Mouse (Mus musculus) retina, postnatal 7 days (tissue): ENCODE data around the gene Tas2r143.

Experiments
- DNase-seq: peaks from one replicate; pipeline ENCODE4 v3.0.0-alpha.2; 2012; ENCODE audit warnings: low read depth, low spot score

The Tas2r143 gene

DNA sequence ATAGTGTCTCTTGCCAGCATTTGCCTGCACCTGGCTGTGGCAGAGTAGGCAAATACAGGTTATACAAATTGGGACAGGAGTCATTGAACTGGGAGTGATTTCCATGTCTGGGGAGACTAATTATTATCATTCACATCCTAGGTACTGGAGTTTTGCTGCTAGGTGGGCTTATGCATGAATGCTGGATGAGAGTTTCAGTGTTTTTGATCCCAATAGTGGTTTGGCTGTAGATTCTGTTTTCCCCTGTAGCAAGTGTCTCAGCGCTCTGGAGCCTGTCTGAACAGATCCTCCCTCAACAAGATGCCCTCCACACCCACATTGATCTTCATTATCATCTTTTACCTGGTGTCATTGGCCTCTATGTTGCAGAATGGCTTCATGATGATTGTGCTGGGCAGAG is at the start of gene Tas2r143:
Tas2r143 (plus strand) TSS at position 301 of the 400 bp plus-strand sequence.
- no peak for DNase-seq

GRCm38 (mm10) chr6:42350968-42351775 is 48.9 kb upstream of the Tas2r143 start:
- DNase-seq, result no peak

- DNase-seq, result no peak
These were observed 48.1 kb upstream of the Tas2r143 start for GRCm38 (mm10) chr6:42351776-42352485.

- no peak for DNase-seq
These were observed 47.6 kb upstream of the Tas2r143 start for GRCm38 (mm10) chr6:42352486-42352846.

GRCm38 (mm10) chr6:42353180-42353579 is 46.9 kb upstream of the Tas2r143 start:
- no peak for DNase-seq

GRCm38 (mm10) chr6:42354076-42355019 is 45.7 kb upstream of the Tas2r143 start:
- DNase-seq, result no peak

DNA sequence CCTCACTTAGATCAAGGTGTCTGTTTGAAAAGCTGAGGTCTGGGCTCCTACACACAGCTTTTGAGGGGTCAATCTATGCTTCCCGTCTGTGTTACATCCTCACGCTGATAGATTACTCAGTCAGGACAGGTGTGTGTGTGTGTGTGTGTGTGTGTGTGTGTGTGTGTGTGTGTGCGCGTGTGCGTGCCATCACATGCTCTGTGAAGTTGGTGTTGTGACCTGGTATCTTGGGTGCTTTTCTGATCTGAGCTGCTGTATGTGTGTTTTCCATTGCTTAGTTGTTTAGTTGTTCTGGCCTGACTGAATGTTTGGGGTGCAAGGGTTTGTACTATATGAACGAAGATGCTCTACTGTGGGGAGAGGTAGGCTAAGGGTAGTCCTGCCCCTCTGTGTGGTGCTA is 44.7 kb upstream of the Tas2r143 start:
- DNase-seq, result no peak

- no peak for DNase-seq
These were observed 44.0 kb upstream of the Tas2r143 start for GRCm38 (mm10) chr6:42355794-42356600.

DNA sequence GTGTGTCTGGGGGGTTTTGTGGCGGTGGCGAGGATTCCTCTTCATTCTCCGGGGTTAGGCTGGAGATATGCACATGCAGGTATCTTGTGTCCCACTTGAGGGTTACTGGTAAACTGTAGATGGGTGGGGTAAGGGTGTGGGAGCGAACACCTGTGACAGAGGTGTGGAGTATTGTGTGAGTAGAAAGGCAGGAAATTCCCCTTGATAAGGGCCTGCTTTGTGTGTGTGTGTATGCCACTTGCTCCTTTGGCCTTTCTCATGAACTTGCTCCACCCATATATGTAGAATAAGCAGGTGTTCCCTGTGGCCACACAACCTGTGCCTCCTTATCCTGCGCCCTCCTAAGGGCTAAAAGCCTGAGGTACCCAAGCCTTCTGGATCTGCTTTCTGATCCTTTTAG is 43.1 kb upstream of the Tas2r143 start:
- DNase-seq, result no peak

DNA sequence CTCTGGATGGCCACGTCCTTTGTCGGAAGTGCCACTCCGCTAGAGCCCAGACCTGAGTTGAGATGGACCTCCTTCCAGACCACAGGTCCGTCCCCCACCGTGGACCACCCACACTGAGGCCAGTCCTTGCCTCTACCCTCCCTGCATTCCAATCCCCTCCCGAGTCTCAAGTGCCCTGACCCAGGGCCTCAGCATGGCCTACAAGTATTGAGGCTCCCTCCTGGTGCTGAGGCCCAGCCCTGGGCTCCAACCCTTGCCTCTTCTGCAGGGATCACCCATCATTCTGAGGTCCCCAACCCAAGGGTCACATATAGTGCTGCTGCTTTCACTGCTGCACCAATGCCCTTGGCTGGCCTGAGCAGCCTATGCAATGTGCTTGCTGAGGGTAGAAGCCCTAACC is 42.1 kb upstream of the Tas2r143 start:
- no peak for DNase-seq

DNA sequence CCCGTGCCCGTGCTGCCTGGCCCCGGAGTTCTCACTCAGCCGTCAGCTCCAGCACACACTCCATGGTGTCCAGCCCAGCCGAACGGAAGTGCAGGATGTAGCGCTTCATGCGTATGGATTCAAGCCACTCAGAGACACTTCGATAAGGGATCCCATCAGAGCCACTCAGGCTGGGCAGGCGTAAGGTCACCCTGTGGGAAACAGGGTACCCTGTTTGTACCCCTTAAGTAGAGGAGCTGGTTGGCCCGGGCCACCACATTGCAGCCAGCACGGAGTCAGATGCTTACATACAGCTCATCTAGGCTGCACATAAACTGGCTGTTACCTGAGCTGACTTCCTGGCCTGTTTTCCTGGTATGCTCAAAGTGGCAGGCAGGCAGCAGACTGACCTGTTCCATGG is 41.1 kb upstream of the Tas2r143 start:
- DNase-seq, result no peak

DNA sequence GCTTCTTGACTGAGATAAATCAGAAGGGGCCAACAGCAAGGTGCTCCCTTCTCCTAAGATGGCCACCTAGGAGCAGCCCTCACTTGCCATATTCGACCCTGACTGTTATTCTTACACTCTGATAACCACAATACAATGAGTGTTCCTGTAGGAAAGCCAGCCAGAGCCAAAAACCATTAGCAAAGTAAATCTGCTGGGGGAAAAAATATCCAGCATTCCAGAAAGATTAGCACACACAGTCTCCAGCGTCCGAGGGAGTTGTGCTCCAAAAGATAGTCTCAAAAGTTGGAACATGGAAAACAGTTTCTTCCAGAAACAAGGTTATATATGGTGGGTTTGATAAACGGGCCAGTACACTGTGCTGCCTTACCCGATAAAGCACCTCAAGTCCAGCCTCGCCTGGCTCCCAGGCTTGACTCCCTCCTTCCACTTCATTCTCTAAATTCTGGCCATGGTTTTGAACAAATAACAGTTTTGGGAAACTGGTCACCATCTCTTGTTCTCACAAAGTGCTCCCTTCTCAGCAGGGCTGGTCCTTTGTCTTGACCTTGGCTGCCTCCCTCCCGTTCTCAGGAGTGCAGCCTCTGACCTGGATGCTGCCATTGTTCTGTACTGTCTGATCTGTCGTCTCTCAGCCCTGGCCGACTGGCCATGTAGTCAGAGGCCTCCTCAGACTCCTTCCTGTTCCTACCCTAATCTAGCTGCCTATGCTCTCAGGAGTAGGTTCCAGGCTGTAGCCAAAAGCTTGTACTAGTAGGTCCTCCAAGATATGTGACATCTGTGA is 40.5 kb upstream of the Tas2r143 start:
- no peak for DNase-seq

- no peak for DNase-seq
These were observed 39.7 kb upstream of the Tas2r143 start for GRCm38 (mm10) chr6:42360231-42360840.

- no peak for DNase-seq
These were observed 38.8 kb upstream of the Tas2r143 start for GRCm38 (mm10) chr6:42361041-42361895.

DNA sequence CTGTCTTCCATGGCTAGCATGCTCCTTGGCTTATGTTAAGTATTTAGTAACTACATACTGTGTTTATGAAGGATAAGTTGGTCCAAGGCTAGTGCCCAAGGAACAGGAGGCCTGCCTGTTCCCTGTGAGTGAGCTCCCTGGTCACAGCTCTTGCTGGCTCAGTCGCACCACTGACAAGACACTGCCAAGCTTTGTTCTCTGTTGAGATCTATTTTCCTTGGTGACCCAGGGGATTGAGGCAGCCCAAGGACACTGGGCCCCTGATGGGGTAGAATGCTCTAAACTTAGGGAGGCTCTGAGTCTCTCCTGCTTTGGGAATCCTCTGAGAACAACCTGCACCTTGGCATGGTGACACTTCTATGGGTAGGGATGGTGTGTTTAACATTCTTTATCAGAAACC is 38.0 kb upstream of the Tas2r143 start:
- no peak for DNase-seq

GRCm38 (mm10) chr6:42362497-42362896 is 37.5 kb upstream of the Tas2r143 start:
- DNase-seq, result no peak

DNA sequence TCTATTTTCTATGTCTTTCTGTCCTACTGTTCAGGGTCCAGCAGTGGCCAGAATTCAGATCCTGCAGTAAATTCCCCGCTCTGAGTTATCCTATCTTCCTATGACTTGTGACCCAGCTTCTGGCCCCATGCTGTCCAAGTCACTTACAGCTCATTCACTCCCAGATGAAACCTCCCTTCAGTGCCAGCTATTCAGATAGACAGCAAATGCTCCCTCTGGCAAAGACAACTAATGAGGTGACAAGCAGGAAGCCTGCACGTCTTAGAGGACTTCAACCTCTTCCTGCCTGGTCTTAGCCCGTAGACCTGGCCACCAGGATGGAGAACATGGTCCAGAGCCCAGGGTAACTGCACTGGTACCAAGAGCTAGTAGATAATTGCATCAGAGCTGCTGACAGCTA is 37.1 kb upstream of the Tas2r143 start:
- DNase-seq, result no peak

- no peak for DNase-seq
These were observed 36.0 kb upstream of the Tas2r143 start for GRCm38 (mm10) chr6:42364066-42364465.

DNA sequence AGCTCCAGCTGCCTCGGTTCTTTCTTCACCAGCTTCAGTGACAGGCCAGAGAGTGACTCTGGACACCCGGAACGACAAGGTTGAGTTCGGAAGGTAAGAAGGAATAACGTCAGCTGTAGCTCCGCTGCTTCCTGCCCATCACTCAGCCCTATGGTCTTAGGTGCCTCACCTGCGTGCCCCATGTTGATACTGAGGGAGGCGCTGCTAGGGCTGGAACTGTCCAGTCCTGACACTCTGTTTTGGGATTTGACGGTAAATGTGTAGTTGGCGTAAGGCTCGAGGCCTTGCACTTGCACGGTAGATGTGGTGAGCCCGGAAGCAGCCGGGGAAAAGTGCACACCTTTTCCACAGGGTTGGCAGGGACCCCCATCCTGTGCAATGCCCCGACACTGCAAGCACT is 35.4 kb upstream of the Tas2r143 start:
- no peak for DNase-seq
